Mouse (Mus musculus) T-helper 17 cell (primary cell): ENCODE data around the gene Car10.

Experiments
- in situ Hi-C, 2 experiments: fragments of 300-600 bp; cut with MboI, MseI; formaldehyde crosslinking; loops; 1 replicate in 1 of 2; 2 replicates in 1 of 2; pipeline ENCODE4 v1.15.1; 2025; ENCODE audit warnings: high pct_unique_total_duplicates in 2 of 2

Car10 gene

DNA sequence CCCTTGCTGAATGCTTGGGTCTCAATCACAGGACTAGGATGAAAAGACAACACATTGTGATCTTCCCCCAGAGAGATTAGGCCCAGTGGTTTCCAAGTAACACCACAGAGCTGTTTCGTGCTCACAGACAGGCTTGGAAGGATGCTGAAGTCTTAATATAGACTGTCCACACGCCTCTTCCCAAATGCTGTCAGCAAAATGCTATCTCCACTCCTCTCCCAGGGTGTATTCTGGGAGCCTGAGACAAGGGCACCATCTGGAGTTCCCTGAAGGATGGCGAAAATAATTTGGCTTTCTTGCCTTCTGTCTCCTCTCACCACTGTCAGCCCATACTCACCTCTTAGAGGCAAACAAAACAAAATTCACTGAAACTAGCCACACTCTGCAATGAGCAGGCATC is 467.9 kb downstream of the Car10 start:
- in situ Hi-C loops, result no loop called here

- in situ Hi-C loops, result no loop called here
Observed at GRCm38 (mm10) chr11:93571917-93572641, 474.3 kb downstream of the Car10 start.

- in situ Hi-C loops, result no loop called here
Observed at GRCm38 (mm10) chr11:93577441-93577840, 479.6 kb downstream of the Car10 start.

DNA sequence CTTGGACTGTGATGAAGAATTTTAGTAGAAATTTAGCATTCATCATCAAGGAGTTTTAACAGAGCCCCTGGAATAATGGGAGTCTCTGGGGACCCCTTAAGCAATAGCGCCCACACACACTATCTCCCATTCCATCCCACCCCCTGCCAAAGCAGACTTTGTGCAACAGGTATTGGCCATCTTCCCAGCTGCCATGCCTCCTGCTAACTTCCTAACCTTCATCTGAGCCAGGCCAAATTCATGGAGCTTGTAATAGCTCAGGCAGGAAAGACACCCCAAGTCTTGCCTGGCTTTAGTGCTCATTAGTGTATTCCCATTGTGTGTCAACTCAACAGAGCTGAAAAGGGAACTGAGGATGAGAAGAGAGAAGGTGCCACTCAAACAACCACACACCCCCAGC is 481.8 kb downstream of the Car10 start:
- in situ Hi-C loops, result no loop called here

DNA sequence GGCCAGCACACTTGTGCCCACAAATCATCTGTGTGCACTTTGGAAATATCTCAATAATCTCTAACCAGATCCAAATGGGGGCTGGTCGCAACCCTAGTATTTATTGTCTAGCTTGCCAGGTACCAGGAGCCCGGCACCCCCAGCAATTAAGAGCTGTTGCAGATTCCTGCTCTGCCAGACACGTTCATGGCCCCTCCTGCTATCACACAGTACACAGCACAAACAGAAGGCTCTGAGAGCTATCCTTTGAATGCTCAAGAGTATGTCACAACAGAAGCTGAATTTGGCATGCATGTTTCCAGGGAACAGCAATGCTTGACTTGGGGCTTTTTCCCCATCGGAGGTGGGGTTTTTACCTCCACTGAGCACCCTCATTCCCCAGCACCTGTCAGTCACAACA is 483.5 kb downstream of the Car10 start:
- in situ Hi-C loops, result no loop called here

DNA sequence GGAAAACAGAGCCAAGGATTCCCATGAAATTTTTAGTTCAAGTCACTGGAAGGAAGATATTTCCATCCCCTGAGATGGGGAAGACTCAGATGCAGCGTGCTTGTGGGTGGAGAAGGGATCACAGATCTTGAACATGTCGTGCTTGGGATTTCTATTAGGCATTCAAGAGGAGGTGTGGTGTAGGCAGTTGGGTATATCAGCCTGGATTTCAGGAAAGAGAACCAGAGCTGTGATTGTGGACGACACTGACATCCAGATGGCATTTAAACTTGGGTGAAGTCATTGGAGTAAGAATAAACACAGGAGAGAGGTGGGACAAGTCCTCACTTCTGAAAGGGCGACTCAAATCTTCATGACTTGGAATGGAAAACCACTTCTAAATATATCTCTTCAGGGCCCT is 490.0 kb downstream of the Car10 start:
- in situ Hi-C loops, result no loop called here

DNA sequence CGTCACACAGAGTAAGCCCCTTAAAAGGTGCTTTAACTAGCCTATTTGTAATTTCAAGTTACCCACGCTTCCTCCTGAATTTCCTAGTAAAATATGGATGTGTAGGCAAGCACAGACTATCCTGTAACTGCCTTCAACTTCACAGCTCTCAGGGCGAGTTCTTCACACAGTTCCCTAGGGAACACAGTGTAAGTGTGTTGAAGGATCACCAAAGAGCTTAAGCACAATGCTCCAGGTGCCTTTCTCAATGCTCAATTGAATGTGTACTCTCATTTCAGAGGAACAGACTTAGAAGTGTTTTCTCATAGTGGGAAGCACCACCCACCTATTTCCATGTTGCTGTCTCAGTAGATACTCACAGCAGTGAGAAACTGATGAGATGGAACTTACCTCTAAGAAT is 492.8 kb downstream of the Car10 start:
- in situ Hi-C loops, result no loop called here

DNA sequence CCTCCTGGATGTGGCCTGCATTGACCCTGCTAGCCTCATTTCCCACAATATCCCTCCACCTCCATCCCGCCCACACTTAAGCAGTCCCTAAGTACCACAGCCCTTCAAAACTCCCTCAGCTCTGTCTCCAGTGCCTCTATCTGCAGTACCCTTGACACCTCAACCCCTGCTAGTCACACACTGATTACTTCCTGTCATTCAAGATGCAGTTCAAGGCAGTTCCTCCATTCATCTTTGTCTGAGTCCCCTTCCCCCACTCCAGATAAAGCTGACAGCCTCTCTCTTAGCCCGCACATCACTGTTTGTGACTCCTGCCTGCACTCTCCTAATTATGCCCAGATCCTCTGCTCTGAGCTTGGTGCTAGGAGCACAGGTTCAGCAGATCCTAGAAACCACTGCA is 496.2 kb downstream of the Car10 start:
- in situ Hi-C loops, result no loop called here

GRCm38 (mm10) chr11:93598175-93598574 is 500.3 kb downstream of the Car10 start:
- in situ Hi-C loops, result no loop called here

DNA sequence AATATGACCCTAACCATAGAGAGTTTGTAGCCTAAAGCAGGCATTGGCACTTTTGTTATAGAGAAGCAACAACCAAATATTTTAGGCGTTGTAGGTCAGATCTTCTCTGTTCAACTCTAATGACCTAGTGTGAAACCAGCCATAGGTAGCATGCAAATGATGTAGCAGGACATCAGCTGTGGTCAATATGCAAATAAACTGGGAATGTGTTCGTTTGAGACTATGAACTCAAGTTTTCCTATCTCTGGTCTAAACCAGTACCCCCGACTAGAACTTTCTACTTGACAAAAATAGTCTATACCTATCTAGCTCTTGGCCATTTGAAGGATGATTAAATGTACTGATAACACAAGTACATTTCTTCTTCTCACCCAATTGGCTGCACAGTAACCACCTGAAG is 501.9 kb downstream of the Car10 start:
- in situ Hi-C loops, result no loop called here

DNA sequence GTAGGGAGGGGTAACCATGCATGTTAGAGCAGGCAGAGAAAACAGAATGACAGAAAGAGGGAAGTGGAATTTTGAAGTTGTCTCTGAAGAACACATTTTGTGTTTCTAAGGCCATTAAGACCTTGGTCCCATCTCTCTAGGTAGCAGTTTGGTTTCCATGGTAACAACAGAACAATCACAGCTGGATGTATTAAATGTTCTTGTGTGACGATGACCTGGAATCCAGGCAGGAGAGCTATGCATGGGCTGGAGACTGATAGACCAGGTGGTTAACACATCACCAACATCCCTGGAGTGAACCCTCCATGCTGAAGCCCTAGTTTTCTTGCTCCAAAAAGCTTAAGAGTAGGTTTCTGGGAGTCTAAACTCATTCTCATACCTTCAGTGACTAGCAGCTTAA is 505.7 kb downstream of the Car10 start:
- in situ Hi-C loops, result no loop called here

DNA sequence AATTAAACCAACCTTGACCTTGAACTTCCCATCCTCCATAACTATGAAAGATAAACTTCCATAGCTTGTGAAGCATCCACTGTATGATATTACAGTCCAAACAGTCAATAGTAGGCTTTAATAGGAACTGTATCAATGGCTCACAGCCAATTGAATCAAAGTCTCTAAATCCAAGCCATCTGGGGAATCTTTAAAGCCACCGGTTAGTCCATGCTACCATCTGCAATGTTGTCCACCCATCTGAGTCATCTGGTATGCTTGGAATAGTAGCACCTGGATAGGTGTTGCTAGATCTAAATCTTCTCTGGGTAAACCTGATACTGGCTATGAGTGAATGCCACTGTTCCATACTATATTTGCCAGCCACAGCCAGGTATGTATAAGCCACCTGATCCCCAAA is 509.3 kb downstream of the Car10 start:
- in situ Hi-C loops, result no loop called here

- in situ Hi-C loops, result no loop called here
Observed at GRCm38 (mm10) chr11:93608716-93609115, 510.9 kb downstream of the Car10 start.

DNA sequence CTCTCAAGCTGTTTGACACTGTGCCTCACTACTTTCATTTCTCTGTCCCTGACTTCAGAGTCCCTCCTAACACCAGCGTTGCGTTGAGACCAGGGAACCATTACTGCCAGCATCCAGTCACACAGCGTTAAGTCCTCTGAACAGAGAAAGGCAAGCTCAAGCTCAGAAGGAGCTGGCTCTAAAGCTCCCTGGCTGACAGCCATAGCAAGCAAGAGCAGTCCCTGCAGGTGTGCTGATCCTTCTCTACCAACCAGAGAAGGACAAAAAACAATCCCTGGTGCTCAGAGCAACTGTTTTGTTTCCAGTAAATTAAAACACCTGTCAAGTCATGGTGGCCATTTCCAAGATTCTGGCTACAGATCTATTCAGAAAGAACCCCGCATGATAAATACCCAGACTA is 514.2 kb downstream of the Car10 start:
- in situ Hi-C loops, result no loop called here

GRCm38 (mm10) chr11:93614851-93615250 is 517.0 kb downstream of the Car10 start:
- in situ Hi-C loops, result no loop called here

DNA sequence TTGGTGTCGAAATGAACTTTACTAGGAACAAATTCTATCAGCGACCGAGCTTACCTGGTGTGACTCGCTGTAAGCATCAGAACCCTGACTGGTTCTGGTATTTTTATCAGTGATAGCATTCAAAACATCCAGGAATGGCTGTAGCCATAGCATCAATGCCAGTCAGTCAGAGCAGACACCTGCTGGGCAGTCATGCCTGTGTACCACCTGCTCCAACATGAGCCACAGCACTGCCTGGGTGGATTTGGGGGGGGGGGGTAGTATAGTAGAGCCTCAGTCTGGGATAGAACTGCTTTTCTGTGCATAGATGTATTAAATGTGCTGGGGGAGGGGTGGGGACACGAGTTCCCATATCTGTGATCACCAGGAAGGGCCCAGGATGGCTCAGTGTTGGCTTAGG is 525.8 kb downstream of the Car10 start:
- in situ Hi-C loops, result no loop called here

- in situ Hi-C loops, result no loop called here
Observed at GRCm38 (mm10) chr11:93639410-93639809, 541.6 kb downstream of the Car10 start.

DNA sequence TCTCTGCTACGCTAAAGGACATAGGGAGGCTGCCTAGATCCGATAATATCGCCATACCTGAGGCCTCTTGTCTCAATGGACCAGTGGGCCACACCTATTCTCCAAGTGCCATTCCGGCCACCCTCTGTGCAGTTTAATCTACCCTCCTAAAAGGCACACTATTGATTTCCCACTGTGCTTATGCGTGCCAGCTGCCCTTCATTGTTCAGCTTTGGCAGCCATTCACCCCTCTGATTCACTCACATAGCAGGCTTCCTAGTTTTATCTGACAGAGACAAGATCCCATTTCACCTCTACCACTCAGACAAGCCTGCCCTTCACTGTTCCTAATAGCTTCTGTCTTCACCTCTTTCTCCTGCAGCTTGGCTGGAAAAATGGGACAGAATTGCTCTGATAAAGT is 543.1 kb downstream of the Car10 start:
- in situ Hi-C loops, result no loop called here

DNA sequence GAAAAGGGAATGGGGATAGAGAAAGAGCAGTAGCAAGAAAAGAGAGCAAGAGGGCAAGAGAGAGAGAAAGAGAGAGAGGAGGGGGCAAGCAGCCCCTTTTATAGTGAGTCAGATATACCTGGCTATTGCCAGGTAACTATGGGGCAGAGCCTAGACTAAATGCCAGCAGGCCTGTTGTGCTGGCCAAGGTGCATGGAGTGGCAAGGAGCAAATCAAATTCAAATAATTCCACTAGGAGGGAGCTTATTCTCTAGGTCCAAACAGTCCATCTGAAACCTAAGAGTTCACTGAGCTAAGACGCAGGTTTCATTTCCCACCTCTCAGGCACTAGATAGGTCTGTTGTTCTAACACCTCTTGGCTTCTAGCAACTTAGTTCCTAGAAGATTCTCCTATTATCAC is 544.5 kb downstream of the Car10 start:
- in situ Hi-C loops, result no loop called here

DNA sequence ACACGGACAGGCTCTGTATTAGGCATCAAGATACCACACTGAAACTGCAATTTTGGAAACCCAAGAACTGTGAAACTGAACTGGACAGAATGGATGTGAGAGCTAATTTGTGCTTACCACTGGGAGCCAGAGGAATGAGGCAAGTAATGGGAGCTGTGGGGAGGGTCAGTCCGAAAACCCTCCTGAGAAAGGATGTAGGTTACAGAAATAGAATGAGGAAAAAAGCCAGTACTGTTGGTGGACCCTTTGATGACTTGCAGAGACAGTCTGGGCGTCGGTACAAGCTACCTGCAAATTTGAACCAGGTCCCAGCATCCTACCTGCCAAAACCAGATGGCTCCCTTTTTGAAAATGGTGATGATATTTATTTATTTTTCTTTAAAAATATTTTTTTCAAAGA is 545.2 kb downstream of the Car10 start:
- in situ Hi-C loops, result no loop called here

GRCm38 (mm10) chr11:93643436-93643835 is 545.6 kb downstream of the Car10 start:
- in situ Hi-C loops, result no loop called here

DNA sequence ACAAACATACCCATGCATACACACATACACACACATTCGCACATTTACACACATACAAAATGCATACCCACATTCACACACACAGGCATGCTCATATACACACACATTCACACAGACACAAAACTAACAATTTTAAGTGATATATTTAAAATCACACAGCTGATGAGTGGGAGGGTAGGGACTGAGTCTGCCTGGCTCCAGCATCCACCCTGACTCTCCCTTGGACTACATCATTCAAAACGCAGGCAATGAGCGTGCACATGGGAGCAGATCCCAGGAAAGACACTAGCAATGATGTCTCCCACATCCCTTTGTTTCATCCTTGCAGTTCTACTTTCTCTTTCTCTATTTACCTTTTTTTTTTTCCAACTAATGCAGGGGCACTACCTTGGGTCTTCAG is 548.4 kb downstream of the Car10 start:
- in situ Hi-C loops, result no loop called here
